Mouse (Mus musculus): Measurements from ENCODE around the gene 6330409D20Rik.

The 6330409D20Rik gene

GRCm38 (mm10) chr2:32752181-32752580 lies 11.4 kb upstream of the 6330409D20Rik start:
- no peak for DNase-seq

DNA sequence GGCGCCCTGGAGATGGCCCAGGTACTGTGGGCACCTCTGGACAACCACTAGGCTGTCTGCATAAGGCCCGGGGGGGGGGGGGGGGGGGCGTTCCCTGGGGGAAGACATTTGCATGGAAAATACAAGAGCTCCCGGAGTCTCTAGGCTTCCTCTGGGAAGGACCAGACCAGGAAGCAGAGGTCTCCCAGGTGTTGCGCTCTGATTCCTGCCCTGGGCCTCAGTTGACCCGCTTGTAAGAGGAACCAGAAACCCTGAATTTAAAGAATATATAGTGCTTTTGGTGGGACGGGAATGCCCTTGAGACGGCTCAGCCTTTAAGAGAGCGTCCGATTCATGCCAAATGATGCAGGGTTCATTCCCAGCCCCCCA lies 10.8 kb upstream of the 6330409D20Rik start:
- DNase-seq = no peak

DNA sequence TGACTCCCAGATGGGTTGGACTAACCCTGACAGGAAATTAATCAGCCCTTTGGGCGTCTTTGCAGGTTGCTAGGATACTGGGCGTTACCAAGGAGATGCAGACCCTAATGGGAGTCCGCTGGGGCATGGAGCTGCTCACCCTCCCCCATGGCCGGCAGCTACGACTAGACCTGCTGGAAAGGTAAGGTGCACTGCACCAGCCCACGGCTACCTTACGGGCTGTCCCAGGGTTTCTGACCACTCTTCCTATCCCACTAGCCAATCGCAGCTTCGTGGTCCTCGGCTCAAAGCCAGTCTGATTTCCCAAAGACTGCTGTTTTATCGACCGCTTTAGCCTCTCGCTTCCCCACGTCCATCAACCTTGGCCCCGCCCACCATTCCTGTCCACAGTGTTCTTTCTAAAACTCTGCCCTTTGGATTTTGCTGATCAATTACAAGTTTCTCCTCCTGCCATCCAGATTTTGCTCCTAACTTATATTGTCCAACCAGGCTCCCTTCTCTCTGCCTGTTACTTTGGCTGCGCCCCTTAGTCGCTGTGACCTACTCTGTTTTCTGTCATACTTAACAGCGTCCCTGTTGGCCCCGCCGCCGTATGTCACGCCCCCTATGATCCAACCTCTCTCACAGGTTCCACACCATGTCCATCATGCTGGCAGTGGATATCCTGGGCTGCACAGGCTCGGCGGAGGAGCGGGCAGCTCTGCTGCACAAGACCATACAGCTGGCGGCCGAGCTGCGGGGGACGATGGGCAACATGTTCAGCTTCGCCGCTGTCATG lies 10.3 kb upstream of the 6330409D20Rik start:
- DNase-seq = no peak

DNA sequence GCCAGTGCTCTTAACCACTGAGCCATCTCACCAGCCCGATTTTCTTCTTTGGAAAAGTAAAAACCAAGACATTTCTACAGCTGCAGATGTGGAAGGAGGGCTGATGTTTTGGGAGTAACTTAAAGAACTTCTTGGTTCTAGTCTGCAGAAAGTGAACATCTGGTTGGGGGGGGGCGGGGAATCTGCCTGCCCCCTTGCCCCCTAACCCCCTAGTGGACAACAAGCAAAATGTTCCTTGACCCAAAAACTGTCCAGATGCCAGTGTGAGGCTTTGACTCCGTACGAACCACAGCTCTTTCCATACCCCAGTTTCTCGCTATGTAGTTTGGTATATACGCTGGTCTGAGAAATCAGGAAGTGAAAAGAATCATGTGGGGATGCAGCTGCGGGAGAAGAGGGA lies 9.4 kb upstream of the 6330409D20Rik start:
- no peak for DNase-seq

DNA sequence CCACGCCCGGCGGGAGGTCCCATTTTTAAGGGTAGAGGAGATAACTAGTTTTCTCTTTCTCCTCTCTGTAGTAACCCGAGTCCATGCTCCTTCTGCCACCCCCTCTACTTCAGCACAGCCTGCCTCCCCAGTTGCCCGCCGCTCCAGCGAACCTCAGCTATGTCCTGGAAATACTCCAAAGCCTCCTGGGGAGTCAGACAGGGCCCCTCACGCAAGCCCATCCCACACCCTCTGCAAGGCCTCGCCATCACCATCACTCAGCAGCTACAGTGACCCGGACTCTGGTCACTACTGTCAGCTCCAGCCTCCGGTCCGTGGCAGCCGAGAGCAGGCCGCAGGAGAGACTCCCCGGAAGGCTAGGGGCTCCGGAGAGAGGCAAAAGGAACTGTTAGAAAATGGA lies 8.3 kb upstream of the 6330409D20Rik start:
- DNase-seq = no peak

DNA sequence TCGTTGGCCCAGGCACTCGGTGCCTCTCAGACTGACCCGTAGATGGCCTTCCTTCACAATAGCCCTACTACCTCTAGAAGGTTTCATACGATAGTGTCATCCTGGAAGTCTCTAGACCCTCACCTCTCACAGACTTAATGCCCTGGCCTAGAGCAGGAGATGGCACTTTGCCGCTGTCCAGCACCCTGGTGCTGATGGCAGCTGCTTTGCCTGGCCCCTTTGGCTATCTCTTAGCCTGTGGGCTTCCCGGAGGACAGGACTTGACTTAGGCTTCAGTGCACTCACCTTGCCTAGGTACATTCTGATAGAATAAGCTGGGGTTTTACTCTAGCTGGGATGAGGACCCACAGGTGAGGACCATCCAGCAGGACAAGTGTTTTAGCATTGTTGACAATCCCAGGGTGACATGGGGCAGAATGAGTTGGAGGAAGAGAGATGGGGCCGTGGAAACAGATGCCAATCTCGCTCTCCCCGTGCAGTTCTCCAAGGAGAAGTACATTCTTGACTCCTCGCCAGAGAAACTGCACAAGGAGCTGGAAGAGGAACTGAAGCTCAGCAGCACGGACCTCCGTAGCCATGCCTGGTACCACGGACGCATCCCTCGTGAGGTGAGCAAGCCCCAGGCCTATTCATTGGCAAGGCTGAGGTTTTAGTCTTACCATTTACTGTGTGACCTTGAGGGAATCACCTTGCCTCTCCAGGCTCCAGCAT lies 3.6 kb upstream of the 6330409D20Rik start:
- DNase-seq = no peak

DNA sequence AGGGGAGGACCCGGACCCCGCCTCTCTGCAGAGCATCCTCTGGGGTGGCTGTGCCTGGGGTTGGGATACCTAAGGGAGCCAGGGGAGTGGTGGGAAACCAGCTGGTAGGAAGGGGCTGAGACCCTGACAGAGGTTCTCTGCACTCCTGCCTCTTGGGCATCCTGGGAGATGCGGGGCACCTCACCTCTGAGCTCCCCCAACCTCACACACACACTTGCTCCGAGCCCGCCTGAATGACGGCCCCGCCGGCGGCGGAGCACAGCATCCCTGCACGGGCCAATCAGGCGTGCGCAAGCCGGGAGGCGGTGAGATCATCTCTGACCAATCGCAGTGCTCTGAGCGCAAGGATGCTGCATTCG lies 1.3 kb upstream of the 6330409D20Rik start:
- no peak for DNase-seq

DNA sequence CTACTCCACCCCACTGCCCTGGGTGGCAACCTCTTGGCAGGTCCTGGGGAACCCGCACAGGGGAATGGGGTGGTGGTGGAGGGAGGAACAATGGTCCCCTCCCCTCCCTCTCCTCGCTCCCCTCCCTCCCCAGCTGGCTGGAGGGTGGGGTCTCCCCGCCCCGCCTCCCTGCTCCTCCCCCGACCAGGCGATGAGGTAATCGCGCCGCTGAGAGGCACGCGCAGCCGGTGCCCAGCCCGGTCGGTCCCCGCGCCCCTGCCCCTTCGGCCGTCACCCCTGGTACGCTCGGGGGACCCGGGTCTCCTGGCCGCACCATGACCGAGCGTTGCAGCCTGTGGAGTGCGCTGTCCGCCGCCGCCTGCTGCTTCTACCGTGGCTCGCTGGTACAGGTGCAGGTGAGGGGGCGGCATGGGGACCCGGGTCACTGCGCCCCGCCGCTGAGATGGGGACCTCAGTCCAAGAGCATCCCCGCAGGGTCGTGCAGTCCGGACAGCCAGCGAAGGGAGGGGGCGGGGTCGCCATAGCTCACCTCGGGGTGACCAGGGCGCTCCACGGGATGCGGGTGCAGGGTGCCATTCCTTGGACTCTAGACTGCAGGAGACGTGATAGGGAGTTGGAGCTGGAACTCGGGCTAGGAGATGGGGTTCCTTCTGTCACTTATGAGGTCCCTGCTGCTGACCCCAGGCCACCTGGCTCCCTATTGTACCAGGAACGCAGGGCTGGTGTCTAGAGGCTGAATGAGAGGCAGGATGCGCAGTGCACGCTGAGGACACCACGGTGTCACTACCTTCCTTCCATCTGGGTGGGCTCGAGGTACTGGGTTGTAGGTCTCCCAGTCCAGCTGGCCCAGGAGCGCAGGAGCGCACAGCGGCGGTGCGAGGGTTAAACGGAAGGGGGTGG lies 707 bp upstream of the 6330409D20Rik start:
- DNase-seq = no peak

DNA sequence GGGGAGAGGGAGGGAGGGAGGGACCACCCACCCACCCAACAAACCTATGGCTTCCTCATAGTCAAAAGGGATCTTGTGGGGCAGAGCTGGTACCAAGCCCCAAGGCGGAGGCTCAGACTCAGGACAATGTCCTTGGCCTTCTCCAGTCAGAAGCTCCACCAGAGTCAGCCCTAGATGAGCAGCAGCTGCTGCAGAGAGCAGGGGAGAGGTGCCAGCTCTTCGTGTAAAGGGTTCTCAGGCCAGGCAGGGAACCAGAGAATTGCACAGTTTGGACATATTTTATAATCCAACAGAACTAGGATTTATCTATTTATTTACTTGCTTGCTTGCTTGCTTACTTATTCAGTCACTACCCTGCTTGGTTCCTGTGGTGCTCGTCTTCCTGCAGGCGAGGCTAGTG lies 1.5 kb downstream of the 6330409D20Rik start:
- DNase-seq = no peak

DNA sequence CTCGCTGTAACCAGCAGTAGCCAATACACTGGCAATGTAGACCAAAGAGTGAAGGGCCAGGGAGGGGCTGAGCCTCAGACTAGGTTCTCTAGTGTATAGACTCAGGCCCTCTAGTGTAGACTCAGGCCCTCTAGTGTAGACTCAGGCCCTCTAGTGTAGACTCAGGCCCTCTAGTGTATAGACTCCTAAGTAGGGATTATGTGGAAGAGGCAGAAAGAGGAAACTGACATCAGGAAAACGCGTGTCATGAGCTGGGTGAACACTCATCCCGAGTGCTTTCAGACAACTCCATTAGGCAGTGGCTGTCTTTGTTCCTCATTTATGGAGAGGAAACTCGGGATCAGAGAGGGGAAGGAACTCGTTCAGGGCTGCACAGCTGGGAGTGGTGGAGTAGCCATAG lies 3.8 kb downstream of the 6330409D20Rik start:
- no peak for DNase-seq

DNA sequence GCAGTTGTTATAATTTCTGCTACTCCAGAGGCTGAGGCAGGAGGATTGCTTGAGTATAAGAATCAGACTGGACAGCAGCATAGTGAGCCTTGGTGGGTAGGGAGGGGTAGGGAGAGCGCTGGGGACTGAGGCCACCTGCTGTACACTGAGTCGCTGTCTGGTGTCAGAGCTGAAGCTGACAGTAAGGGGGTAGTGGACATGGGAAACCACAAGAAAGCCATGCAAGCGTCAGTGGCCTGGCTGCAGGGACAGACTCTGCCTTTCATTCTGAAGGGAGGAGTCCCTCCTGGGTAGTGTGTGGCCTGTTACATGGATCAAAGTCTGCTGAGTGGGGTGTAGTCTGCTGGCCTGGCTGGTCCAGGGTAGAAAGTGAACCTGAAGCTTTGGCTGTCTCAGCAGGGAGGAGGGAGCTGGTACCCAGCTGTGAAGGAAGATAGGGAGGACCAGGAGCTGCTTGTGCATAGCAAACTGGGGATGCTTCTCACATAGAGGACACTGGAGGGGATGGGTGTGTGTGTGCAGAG lies 4.4 kb downstream of the 6330409D20Rik start:
- no peak for DNase-seq

DNA sequence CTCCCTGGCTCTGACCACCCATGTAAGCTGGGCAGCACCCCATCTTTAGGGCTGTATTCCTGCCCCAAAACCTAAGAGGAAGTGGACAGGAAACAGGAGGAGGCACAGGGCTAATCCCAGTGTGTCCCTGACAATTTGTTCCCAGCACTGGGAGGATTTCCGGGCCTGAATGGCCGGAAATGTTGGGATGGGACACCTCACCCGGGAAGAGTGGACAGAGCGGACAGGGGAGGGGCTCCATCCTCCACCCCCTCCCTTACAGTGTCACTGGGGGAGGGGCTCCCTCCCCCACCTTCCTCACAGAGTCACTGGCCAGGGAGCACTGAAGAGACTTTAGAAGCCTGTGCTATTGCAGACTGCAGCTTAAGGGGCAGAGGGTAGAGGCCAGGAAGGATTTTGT lies 5.9 kb downstream of the 6330409D20Rik start:
- DNase-seq = no peak

- no peak for DNase-seq
These were observed 6.3 kb downstream of the 6330409D20Rik start for GRCm38 (mm10) chr2:32734480-32734879.

GRCm38 (mm10) chr2:32732695-32733094 lies 8.1 kb downstream of the 6330409D20Rik start:
- no peak for DNase-seq

- DNase-seq = no peak
These were observed 8.9 kb downstream of the 6330409D20Rik start for GRCm38 (mm10) chr2:32731911-32732310.

GRCm38 (mm10) chr2:32730854-32731253 lies 10.0 kb downstream of the 6330409D20Rik start:
- no peak for DNase-seq

- no peak for DNase-seq
These were observed 11.3 kb downstream of the 6330409D20Rik start for GRCm38 (mm10) chr2:32729547-32729946.

- no peak for DNase-seq
These were observed 12.4 kb downstream of the 6330409D20Rik start for GRCm38 (mm10) chr2:32728463-32728862.

DNA sequence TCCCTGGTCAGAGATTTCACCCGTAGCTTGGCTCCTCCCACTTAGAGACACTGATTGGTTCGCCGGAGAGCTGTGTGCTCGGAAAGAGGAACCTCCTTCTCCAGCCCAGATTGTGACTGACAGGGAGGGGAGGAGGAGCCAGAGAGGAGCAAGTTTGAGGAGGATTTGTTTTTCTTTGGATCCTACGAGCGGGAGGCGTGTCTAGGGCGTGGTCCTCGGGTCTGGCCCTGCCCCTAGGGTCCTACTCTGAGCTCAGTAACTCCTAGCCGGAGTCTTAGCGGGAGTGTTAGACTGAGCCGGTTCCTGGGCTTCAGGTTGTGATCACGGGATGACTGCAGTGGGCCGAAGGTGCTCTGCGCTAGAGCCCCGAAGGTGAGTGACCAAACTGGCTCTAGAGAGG lies 13.4 kb downstream of the 6330409D20Rik start:
- DNase-seq = peak; percentile 81

GRCm38 (mm10) chr2:32724832-32725790 lies 15.7 kb downstream of the 6330409D20Rik start:
- peak; percentile 58 for DNase-seq

DNA sequence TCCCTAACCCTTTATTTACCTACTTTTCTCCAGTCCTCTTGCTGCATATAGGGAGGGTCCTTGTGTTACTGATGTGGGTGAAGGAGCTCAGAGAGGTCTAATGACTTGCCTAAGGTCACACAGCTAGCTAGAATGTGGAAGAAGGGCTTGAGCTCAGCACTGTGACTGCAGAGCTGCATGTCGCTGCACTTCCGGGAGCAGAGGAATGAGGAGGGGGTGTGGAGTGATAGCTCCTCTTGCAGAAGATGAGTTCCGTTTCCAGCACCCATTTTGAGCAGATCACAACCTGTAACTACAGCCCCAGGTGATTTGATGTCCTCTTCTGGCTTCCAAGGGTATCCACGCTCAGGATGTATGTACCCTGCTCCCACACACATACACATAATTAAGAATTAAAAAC lies 16.7 kb downstream of the 6330409D20Rik start:
- DNase-seq = no peak

DNA sequence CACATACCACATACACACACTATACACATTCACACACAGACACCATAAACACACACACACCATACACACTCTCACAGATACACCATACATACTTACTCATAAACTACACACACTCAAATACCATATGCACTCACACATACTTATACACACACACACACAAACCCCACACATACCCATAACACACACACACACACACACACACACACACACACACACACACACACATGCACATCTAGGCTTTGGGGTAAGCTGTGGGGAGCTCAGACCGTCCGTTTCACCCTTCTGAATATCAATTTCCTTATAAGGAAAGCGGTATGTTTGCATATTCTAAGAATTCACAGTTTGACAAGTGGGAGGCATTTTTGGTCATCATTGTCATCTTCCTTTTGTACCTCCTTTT lies 18.2 kb downstream of the 6330409D20Rik start:
- no peak for DNase-seq

Measured in thymus, postnatal 4 days (tissue).